Mouse (Mus musculus) forebrain, embryonic 12.5 days (tissue): ENCODE data around the gene Ptpn18. TPM values are rescaled to one million over a fixed set of nuclear protein-coding genes. Genes with fewer than 3 reads are reported as not detected.

Experiments used
- microRNA-seq: library from miRNA; unstranded; fragments of <30 nt; microRNA quantifications from one replicate; pipeline ENCODE4, GENCODE M21; 2017
- polyA plus RNA-seq: library from polyadenylated mRNA; unstranded; fragments of >200 nt; fragmentation: Nextera tagmentation; extraction: Ambion mirVana; gene quantifications from 2 replicates; pipeline ENCODE4 v1.2.1, GENCODE M21; 2016

Ptpn18 gene
- polyA plus RNA-seq, 1 experiment from 2014 or later, result 5.4 TPM

Small RNA genes within 50 kb of the gene (microRNA-seq; reads per million reads assigned to microRNA genes)
- gene Mir5103, result 4.9 reads per million, percentile 18 among the genes with 10 or more reads in this experiment

Other genes with a start within 250 kb of the Ptpn18 start
- gene Ccdc115, start 20.1 kb upstream of the Ptpn18 start, polyA plus RNA-seq, result 68.9 and 69.8 TPM in 2 replicates
- 71.8 and 81.3 TPM in 2 replicates for gene Imp4, start 19.9 kb upstream of the Ptpn18 start, polyA plus RNA-seq
- not detected in 2 replicates for gene Prss39, start 38.6 kb downstream of the Ptpn18 start, polyA plus RNA-seq
- gene Cfc1, start 75.9 kb downstream of the Ptpn18 start, polyA plus RNA-seq, result not detected in 2 replicates
- not detected in 2 replicates for gene Prss40, start 101.2 kb downstream of the Ptpn18 start, polyA plus RNA-seq
- 8.3 and 10.1 TPM in 2 replicates for gene Amer3, start 119.9 kb downstream of the Ptpn18 start, polyA plus RNA-seq